Mouse (Mus musculus) heart, postnatal 0 days (tissue): ENCODE results near the gene 6430571L13Rik. TPM values are rescaled to one million over a fixed set of nuclear protein-coding genes. Genes with fewer than 3 reads are reported as not detected.

Experiments used
- ATAC-seq: fragments of 200-750 bp; cut with Nextera tagmentation; 2 replicates; pipeline ENCODE4 v1.8.0; 2017; ENCODE audit warnings: low read depth, moderate number of reproducible peaks, moderate library complexity; ENCODE audit not compliant: insufficient read depth
- DNase-seq: peaks from one replicate; pipeline ENCODE4 v3.0.0-alpha.2; 2016; ENCODE audit warnings: low spot score
- H3K27ac ChIP-seq: fragments of 300-500 bp; sonication (generic); 2 replicates; pipeline ENCODE4 v1.5.1; 2014; ENCODE audit warnings: low read depth, mild to moderate bottlenecking
- H3K27me3 ChIP-seq: fragments of 300-500 bp; sonication (generic); 2 replicates; pipeline ENCODE4 v1.6.1; 2014; ENCODE audit warnings: low read length, mixed read lengths; ENCODE audit not compliant: control insufficient read depth, insufficient read depth
- H3K36me3 ChIP-seq: fragments of 300-500 bp; sonication (generic); replicated peaks from 2 replicates; pipeline ENCODE4 v1.6.1; 2014; ENCODE audit warnings: low read length, mixed read lengths; ENCODE audit not compliant: control insufficient read depth, insufficient read depth
- H3K4me1 ChIP-seq: fragments of 300-500 bp; sonication (generic); 2 replicates; pipeline ENCODE4 v1.6.1; 2014; ENCODE audit warnings: antibody characterized with exemption; ENCODE audit not compliant: control insufficient read depth, insufficient read depth
- H3K4me2 ChIP-seq: fragments of 300-500 bp; sonication (generic); 2 replicates; pipeline ENCODE4 v1.6.1; 2014; ENCODE audit warnings: low read depth, mild to moderate bottlenecking, low read length, moderate library complexity
- H3K4me3 ChIP-seq: fragments of 300-500 bp; sonication (generic); 2 replicates; pipeline ENCODE4 v1.5.1; 2014; ENCODE audit warnings: low read depth, low read length
- H3K9ac ChIP-seq: fragments of 300-500 bp; sonication (generic); replicated peaks from 2 replicates; pipeline ENCODE4 v1.6.1; 2014; ENCODE audit warnings: low read depth, low read length, mixed read lengths
- H3K9me3 ChIP-seq: fragments of 300-500 bp; sonication (generic); replicated peaks from 2 replicates; pipeline ENCODE4 v1.6.1; 2016; ENCODE audit warnings: low read length; ENCODE audit not compliant: control insufficient read depth
- CTCF ChIP-seq: IDR thresholded peaks from 2 replicates; pipeline ENCODE4 v1.5.1; 2016; ENCODE audit warnings: antibody characterized with exemption, control low read depth, low read depth
- EP300 ChIP-seq: IDR thresholded peaks from 2 replicates; pipeline ENCODE4 v1.6.1; 2016; ENCODE audit warnings: antibody characterized with exemption, low read depth
- WGBS: fragments of 180-500 bp; shearing (Covaris S2); extraction: QIAGEN DNeasy Blood & Tissue Kit; methylation state at CpG from one replicate; pipeline ENCODE4 v1.1.7; 2014; 5-methylcytosine and 5-hydroxymethylcytosine counted together
- polyA plus RNA-seq: library from polyadenylated mRNA; unstranded; fragments of >200 nt; fragmentation: Nextera tagmentation; extraction: Ambion mirVana; gene quantifications from 2 replicates; pipeline ENCODE4 v1.2.1, GENCODE M21; 2015
- total RNA-seq: library from RNA; depleted of rRNA; stranded (reverse); fragments of >200 nt; gene quantifications from 2 replicates; pipeline ENCODE4 v1.2.3, GENCODE M21; 2014; ENCODE audit warnings: low replicate concordance

The 6430571L13Rik gene
- total and polyA plus RNA-seq, 2 experiments from 2014 or later: 3.1 to 11.0 TPM

- no peak for DNase-seq
- Histone ChIP-seq H3K27ac (no peak overlapping the region), H3K36me3 (no peaks in the 10 kb centered on the region), H3K9me3 (no peaks in the 10 kb centered on the region), H3K9ac (no peak overlapping the region), H3K4me3 (no peak overlapping the region), H3K27me3 (peaks cover 17% of the 10 kb centered on the region), H3K4me1 (no peaks in the 10 kb centered on the region), H3K4me2 (no peak overlapping the region)
- ATAC-seq: no peak
- WGBS: 84% methylated on average over 3 of the region's 3 CpGs
- TF ChIP-seq CTCF: no peak
- no peak for TF ChIP-seq EP300
Observed at GRCm38 (mm10) chr9:107387708-107388107, 47.3 kb downstream of the 6430571L13Rik start.

GRCm38 (mm10) chr9:107388263-107388662 lies 47.9 kb downstream of the 6430571L13Rik start:
- H3K4me2 ChIP-seq: no peak overlapping the region
- no peaks in the 10 kb centered on the region for H3K4me1 ChIP-seq
- H3K27ac ChIP-seq: no peak overlapping the region
- H3K27me3 ChIP-seq: peaks cover 12% of the 10 kb centered on the region
- no peak for TF ChIP-seq EP300
- no peak overlapping the region for H3K4me3 ChIP-seq
- H3K36me3 ChIP-seq: no peaks in the 10 kb centered on the region
- DNase-seq: no peak
- WGBS: 55% methylated on average over 2 of the region's 2 CpGs
- no peak overlapping the region for H3K9ac ChIP-seq
- H3K9me3 ChIP-seq: no peaks in the 10 kb centered on the region
- ATAC-seq: no peak

- Histone ChIP-seq H3K9me3 (no peaks in the 10 kb centered on the region), H3K4me2 (no peak overlapping the region), H3K36me3 (no peaks in the 10 kb centered on the region), H3K4me3 (no peak overlapping the region), H3K4me1 (peaks cover 4% of the 10 kb centered on the region; the same call in 1 of the 2 replicates), H3K9ac (no peak overlapping the region), H3K27ac (no peak overlapping the region), H3K27me3 (peaks cover 52% of the 10 kb centered on the region)
- WGBS: 29% methylated on average over 4 of the region's 4 CpGs
- TF ChIP-seq EP300 (no peak), CTCF (no peak)
- ATAC-seq (no peak), DNase-seq (no peak)
Observed at GRCm38 (mm10) chr9:107396397-107396796, 56.0 kb downstream of the 6430571L13Rik start.

GRCm38 (mm10) chr9:107398968-107399367 lies 58.6 kb downstream of the 6430571L13Rik start:
- Histone ChIP-seq H3K27ac (no peak overlapping the region), H3K36me3 (no peaks in the 10 kb centered on the region), H3K4me1 (peaks cover 4% of the 10 kb centered on the region; the same call in 1 of the 2 replicates), H3K9ac (no peak overlapping the region), H3K27me3 (peaks cover 71% of the 10 kb centered on the region), H3K4me3 (no peak overlapping the region), H3K4me2 (no peak overlapping the region), H3K9me3 (no peaks in the 10 kb centered on the region)
- whole genome bisulfite sequencing: 46% methylated on average over 11 of the region's 11 CpGs
- ATAC-seq (no peak), DNase-seq (no peak)
- TF ChIP-seq EP300 (no peak), CTCF (no peak)

- DNase-seq (peak; percentile 30), ATAC-seq (peak; percentile 69)
- H3K36me3 ChIP-seq: no peaks in the 10 kb centered on the region
- H3K27me3 ChIP-seq: peaks cover 71% of the 10 kb centered on the region
- peaks cover 4% of the 10 kb centered on the region; the same call in 1 of the 2 replicates for H3K4me1 ChIP-seq
- TF ChIP-seq EP300: no peak
- no peak for TF ChIP-seq CTCF
- under 1% methylated on average over 33 of the region's 54 CpGs for WGBS
- peak within 1 kb of the TSS; percentile 100 for H3K4me2 ChIP-seq
- peak within 1 kb of the TSS; percentile 36 for H3K9ac ChIP-seq
- peak within 1 kb of the TSS; percentile 73 for H3K4me3 ChIP-seq
- no peak within 1 kb of the TSS for H3K27ac ChIP-seq
- no peaks in the 10 kb centered on the region for H3K9me3 ChIP-seq
Observed at GRCm38 (mm10) chr9:107399491-107399971, 59.1 kb downstream of the 6430571L13Rik start, which contains the start of gene Cacna2d2. Gene Cacna2d2, plus strand, starts transcription at chr9:107399612.

- no peak overlapping the region for H3K27ac ChIP-seq
Observed at GRCm38 (mm10) chr9:107400060-107400511, 59.7 kb downstream of the 6430571L13Rik start.

More at GRCm38 (mm10) chr9:107400060-107400511, 59.7 kb downstream of the 6430571L13Rik start:
- TF ChIP-seq CTCF: no peak
- TF ChIP-seq EP300: no peak
- ATAC-seq (peak; percentile 25), DNase-seq (no peak)
- Histone ChIP-seq H3K4me3 (peak overlapping the region; percentile 73), H3K9me3 (no peaks in the 10 kb centered on the region), H3K9ac (peak overlapping the region; percentile 36), H3K27me3 (peaks cover 71% of the 10 kb centered on the region), H3K4me2 (peak overlapping the region; percentile 100), H3K36me3 (no peaks in the 10 kb centered on the region), H3K4me1 (peaks cover 4% of the 10 kb centered on the region; the same call in 1 of the 2 replicates)
- 0% methylated on average over 34 of the region's 45 CpGs for WGBS
